Mouse (Mus musculus) embryonic facial prominence, embryonic 10.5 days (tissue): Measurements from ENCODE around the gene Anln. TPM values are rescaled to one million over a fixed set of nuclear protein-coding genes. Genes with fewer than 3 reads are reported as not detected.
A peak's percentile ranks its signal among the peaks of the same experiment; 100 is the strongest.
"Not testable (repeated sequence)": the region's sequence is repeated elsewhere in the genome, so short reads cannot be mapped to it uniquely, and the experiment has no call there.

Experiments
- DNase-seq: peaks from one replicate; pipeline ENCODE4 v3.0.0-alpha.2; 2017; ENCODE audit warnings: low spot score
- H3K27ac ChIP-seq: fragments of 300-500 bp; sonication (generic); replicated peaks from 2 replicates; pipeline ENCODE4 v1.5.1; 2016; ENCODE audit warnings: mild to moderate bottlenecking
- H3K27me3 ChIP-seq: fragments of 300-500 bp; sonication (generic); replicated peaks from 2 replicates; pipeline ENCODE4 v1.6.1; 2016; ENCODE audit warnings: low read depth, mild to moderate bottlenecking; ENCODE audit not compliant: poor library complexity, severe bottlenecking
- H3K36me3 ChIP-seq: fragments of 300-500 bp; sonication (generic); replicated peaks from 2 replicates; pipeline ENCODE4 v1.6.1; 2016; ENCODE audit warnings: mild to moderate bottlenecking, moderate library complexity
- H3K4me1 ChIP-seq: fragments of 300-500 bp; sonication (generic); 2 replicates; pipeline ENCODE4 v1.6.1; 2016
- H3K4me3 ChIP-seq: fragments of 300-500 bp; sonication (generic); 2 replicates; pipeline ENCODE4 v1.5.1; 2016; ENCODE audit warnings: mild to moderate bottlenecking, moderate library complexity
- H3K9me3 ChIP-seq: fragments of 300-500 bp; sonication (generic); 2 replicates; pipeline ENCODE4 v1.6.1; 2016; ENCODE audit warnings: mild to moderate bottlenecking
- WGBS: fragments of 180-500 bp; shearing (Covaris S2); methylation state at CpG from one replicate; pipeline ENCODE4 v1.1.7; 2016; 5-methylcytosine and 5-hydroxymethylcytosine counted together
- polyA plus RNA-seq: library from polyadenylated mRNA; unstranded; fragments of >200 nt; fragmentation: Nextera tagmentation; extraction: Ambion mirVana; gene quantifications from 2 replicates; pipeline ENCODE4 v1.2.1, GENCODE M21; 2016

Anln gene
- polyA plus RNA-seq, 1 experiment from 2014 or later, result 41.6 TPM

- Histone ChIP-seq H3K36me3 (no peaks in the 10 kb centered on the region), H3K4me1 (peaks cover 2% of the 10 kb centered on the region; the same call in 1 of the 2 replicates), H3K9me3 (no peaks in the 10 kb centered on the region), H3K4me3 (no peak overlapping the region), H3K27me3 (peaks cover 3% of the 10 kb centered on the region; the same call in 1 of the 2 replicates), H3K27ac (no peak overlapping the region)
- WGBS, result 83% methylated on average over 3 of the region's 3 CpGs
- no peak for DNase-seq
These were observed 30.9 kb upstream of the Anln start for GRCm38 (mm10) chr9:22419877-22420276.

- no peaks in the 10 kb centered on the region for H3K9me3 ChIP-seq
- H3K36me3 ChIP-seq, result no peaks in the 10 kb centered on the region
- no peak for DNase-seq
- 56% methylated on average over 6 of the region's 6 CpGs for WGBS
- no peak overlapping the region for H3K27ac ChIP-seq
- H3K4me1 ChIP-seq, result no peaks in the 10 kb centered on the region
- no peak overlapping the region for H3K4me3 ChIP-seq
- H3K27me3 ChIP-seq, result peaks cover 18% of the 10 kb centered on the region
These were observed 28.6 kb upstream of the Anln start for GRCm38 (mm10) chr9:22417547-22417946.

DNA sequence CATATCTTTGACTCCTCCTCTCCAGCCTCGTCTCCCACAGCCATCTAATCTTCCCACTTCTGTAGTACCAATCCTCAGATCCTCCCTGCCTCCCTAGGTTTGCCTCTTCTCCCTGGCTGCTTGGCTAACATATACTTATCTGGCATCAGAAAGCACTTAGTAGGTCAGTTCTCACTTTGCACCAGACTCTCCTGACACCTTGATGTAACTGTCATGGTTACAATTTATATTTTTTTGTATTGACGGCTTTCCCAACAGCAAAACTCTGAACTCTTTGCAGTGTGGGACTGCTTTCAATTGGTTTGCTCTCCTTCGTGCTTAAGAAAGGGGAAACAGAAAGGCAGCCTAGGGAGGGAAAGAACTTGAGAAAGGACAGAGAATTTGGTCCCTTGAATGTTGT, 27.2 kb upstream of the Anln start:
- no peaks in the 10 kb centered on the region for H3K9me3 ChIP-seq
- H3K27ac ChIP-seq, result no peak overlapping the region
- H3K4me1 ChIP-seq, result 0 out of 2 replicates have a peak, but pooled peaks cover 3% of the 10 kb centered on the region
- no peak for DNase-seq
- H3K27me3 ChIP-seq, result peaks cover 24% of the 10 kb centered on the region
- no peaks in the 10 kb centered on the region for H3K36me3 ChIP-seq
- H3K4me3 ChIP-seq, result no peak overlapping the region
- 84% methylated on average over 3 of the region's 3 CpGs for WGBS

DNA sequence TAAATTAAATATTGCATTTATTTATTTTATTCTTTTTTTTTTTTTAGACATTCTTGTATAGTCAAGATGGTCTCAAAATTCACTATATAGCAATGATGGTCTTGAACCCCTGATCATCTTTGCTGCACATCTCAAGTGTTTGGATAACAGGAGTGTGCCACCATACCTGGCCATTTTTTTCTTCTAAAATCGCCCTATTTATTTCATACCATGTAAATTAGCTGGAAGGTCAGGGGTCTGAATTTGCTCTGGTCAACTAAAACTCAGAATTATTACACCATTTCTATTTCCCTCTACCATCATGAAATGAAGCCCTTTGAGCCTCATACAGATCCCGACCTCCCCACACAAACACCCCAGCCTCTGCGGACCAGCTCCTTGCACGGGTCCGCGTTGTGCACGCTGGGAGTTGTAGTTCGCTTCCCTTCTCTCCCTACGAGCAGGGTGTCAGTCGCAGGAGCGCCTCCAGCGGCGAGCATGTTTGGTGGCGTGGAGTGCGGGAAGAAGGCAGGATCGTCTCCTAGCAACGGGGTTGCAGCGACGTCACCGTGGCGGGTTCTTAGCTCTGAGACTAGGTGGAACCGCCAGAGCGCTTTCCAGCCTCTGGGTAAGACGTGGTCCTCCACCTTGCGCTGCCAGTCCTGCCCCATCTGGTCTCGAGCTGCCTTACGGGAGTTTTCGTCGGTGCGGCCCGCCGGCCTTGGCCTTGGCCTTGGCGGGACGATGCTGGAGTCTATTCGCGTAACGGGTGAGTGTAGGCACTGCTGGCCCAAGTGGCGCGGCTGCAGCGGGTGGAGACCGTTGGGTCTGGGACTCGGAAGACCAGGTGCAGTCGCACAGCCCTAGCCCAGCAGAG, 22.2 kb upstream of the Anln start, which contains the start of gene 9530077C05Rik:
9530077C05Rik (plus strand) TSS at position 512 of the 856 bp plus-strand sequence.
- H3K9me3 ChIP-seq, result no peaks in the 10 kb centered on the region
- peak; percentile 96 for DNase-seq
- 0 out of 2 replicates have a peak, but pooled peaks cover 3% of the 10 kb centered on the region for H3K4me1 ChIP-seq
- no peaks in the 10 kb centered on the region for H3K36me3 ChIP-seq
- H3K27me3 ChIP-seq, result peaks cover 24% of the 10 kb centered on the region
- WGBS, result under 1% methylated on average over 43 of the region's 43 CpGs
- peak within 1 kb of the TSS; percentile 67 for H3K4me3 ChIP-seq
- H3K27ac ChIP-seq, result peak within 1 kb of the TSS; percentile 78

GRCm38 (mm10) chr9:22409501-22409900, 20.5 kb upstream of the Anln start:
- peaks cover 17% of the 10 kb centered on the region for H3K27me3 ChIP-seq
- 75% methylated on average over 7 of the region's 7 CpGs for WGBS
- DNase-seq, result no peak
- H3K9me3 ChIP-seq, result no peaks in the 10 kb centered on the region
- no peaks in the 10 kb centered on the region for H3K36me3 ChIP-seq
- 0 out of 2 replicates have a peak, but pooled peaks cover 3% of the 10 kb centered on the region for H3K4me1 ChIP-seq
- no peak overlapping the region for H3K27ac ChIP-seq
- no peak overlapping the region for H3K4me3 ChIP-seq

GRCm38 (mm10) chr9:22408344-22408743, 19.4 kb upstream of the Anln start:
- not testable (repeated sequence) for H3K36me3 ChIP-seq, H3K4me1 ChIP-seq, H3K9me3 ChIP-seq, DNase-seq, H3K4me3 ChIP-seq, H3K27ac ChIP-seq, H3K27me3 ChIP-seq
- 34% methylated on average over 4 of the region's 4 CpGs for whole genome bisulfite sequencing

DNA sequence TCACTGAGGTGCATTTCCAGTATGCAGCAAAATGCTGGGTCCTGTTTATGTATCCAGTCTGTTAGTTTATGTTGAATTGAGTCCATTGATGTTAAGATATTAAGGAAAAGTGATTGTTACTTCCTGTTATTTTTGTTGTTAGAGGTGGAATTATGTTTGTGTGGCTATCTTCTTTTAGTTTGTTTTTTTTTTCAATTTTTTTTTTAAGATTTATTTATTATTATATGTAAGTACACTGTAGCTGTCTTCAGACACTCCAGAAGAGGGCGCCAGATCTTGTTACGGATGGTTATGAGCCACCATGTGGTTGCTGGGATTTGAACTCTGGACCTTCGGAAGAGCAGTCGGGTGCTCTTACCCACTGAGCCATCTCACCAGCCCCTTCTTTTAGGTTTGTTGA, 18.6 kb upstream of the Anln start:
- not testable (repeated sequence) for H3K36me3 ChIP-seq, H3K27me3 ChIP-seq, H3K27ac ChIP-seq, DNase-seq, H3K9me3 ChIP-seq, H3K4me3 ChIP-seq, H3K4me1 ChIP-seq
- WGBS, result 83% methylated on average over 4 of the region's 4 CpGs

DNA sequence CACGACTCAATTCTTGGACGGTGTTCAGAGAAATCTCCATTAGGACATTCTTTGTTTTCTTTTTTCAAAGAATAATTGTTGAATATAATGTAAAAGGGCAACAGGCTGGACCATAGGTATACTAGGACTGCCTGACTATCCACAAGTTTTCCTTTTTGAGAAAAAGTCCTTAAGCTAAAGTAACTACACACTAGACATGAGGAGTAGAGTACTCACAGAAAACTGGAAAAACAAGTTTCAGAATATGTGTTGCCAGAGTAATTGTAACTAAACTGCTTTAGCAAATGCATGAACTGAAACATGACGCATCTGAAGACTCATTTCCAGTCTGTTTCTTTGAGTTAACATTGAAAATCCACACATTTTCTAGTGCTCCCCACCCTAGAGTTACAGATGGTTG, 16.4 kb upstream of the Anln start:
- Histone ChIP-seq H3K27ac (no peak overlapping the region), H3K4me1 (no peaks in the 10 kb centered on the region), H3K9me3 (no peaks in the 10 kb centered on the region), H3K4me3 (no peak overlapping the region), H3K36me3 (no peaks in the 10 kb centered on the region), H3K27me3 (no peaks in the 10 kb centered on the region)
- WGBS, result 78% methylated on average over 3 of the region's 3 CpGs
- no peak for DNase-seq

DNA sequence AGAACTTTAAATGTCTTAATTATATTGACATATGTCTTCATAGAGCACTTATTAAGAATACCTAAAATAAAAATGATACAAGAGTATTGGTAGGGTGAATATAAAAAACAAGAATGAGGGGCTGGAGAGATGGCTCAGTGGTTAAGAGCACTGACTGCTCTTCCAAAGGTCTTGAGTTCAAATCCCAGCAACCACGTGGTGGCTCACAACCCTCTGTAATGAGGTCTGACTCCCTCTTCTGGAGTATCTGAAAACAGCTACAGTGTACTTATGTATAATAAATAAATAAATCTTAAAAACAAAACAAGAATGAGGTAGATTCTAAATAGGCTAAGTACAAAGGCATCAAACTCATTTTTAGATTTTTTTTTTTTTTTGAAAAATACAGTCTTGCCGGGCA, 14.5 kb upstream of the Anln start:
- not testable (repeated sequence) for H3K27ac ChIP-seq, H3K4me3 ChIP-seq, DNase-seq, H3K27me3 ChIP-seq, H3K4me1 ChIP-seq, H3K9me3 ChIP-seq, H3K36me3 ChIP-seq
- WGBS, result 65% methylated on average over 2 of the region's 2 CpGs

DNA sequence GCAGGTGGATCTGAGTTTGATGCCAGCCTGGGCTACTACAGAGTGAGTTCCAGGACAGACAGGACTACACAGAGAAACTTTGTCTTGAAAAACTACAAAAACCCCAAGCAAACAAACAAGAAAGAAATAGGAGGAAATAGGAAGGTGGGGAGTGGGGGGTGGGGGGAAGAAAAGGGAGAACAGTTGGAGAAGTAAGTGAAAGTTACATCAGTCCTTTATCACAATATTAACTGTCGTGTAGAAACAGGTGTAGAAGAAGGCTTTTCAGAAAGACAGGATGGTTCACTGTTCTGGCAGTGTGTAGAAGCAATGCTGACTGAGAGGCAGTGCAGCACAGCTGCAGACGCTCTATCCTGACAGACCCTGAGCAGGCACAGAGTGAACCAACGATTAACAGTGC, 14.0 kb upstream of the Anln start:
- 77% methylated on average over 3 of the region's 3 CpGs for WGBS
- Histone ChIP-seq H3K27me3 (no peaks in the 10 kb centered on the region), H3K36me3 (no peaks in the 10 kb centered on the region), H3K4me1 (no peaks in the 10 kb centered on the region), H3K9me3 (no peaks in the 10 kb centered on the region), H3K27ac (no peak overlapping the region), H3K4me3 (no peak overlapping the region)
- DNase-seq, result no peak

- no peak for DNase-seq
- no peaks in the 10 kb centered on the region for H3K27me3 ChIP-seq
- H3K27ac ChIP-seq, result no peak overlapping the region
- H3K4me1 ChIP-seq, result no peaks in the 10 kb centered on the region
- H3K4me3 ChIP-seq, result no peak overlapping the region
- WGBS, result 88% methylated on average over 6 of the region's 6 CpGs
- no peaks in the 10 kb centered on the region for H3K36me3 ChIP-seq
- H3K9me3 ChIP-seq, result no peaks in the 10 kb centered on the region
These were observed 13.0 kb upstream of the Anln start for GRCm38 (mm10) chr9:22402001-22402400.

GRCm38 (mm10) chr9:22399021-22399420, 10.0 kb upstream of the Anln start:
- Histone ChIP-seq H3K9me3 (no peaks in the 10 kb centered on the region), H3K36me3 (no peaks in the 10 kb centered on the region), H3K4me3 (no peak overlapping the region), H3K4me1 (no peaks in the 10 kb centered on the region), H3K27ac (no peak overlapping the region), H3K27me3 (no peaks in the 10 kb centered on the region)
- DNase-seq, result no peak
- 88% methylated on average over 4 of the region's 4 CpGs for whole genome bisulfite sequencing

GRCm38 (mm10) chr9:22394725-22395124, 5.7 kb upstream of the Anln start:
- DNase-seq, result no peak
- Histone ChIP-seq H3K9me3 (no peaks in the 10 kb centered on the region), H3K36me3 (no peaks in the 10 kb centered on the region), H3K27me3 (no peaks in the 10 kb centered on the region), H3K4me3 (no peak overlapping the region), H3K27ac (no peak overlapping the region), H3K4me1 (peaks cover 3% of the 10 kb centered on the region; the same call in 1 of the 2 replicates)
- WGBS, result 88% methylated on average over 2 of the region's 2 CpGs
